8 mouse cellular contexts compared by ENCODE assay signal in the genomic region with DNA sequence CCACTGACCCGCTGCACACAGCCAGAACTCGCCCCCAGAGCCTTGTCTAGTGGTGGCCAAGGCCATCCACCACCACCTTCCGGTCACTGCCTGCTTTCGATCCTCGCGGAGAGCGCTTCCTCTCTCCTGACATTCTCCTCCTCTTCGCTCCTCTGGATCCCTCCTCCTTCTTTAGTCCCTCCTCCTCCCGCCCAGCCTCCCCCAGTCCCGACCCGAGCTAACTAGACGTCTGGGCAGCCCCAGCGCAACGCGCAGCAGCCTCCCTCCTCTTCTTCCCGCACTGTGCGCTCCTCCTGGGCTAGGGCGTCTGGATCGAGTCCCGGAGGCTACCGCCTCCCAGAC. TPM values are rescaled to one million over a fixed set of nuclear protein-coding genes. Genes with fewer than 3 reads are reported as not detected.
DNase-seq lines count a peak whose midpoint lies in the region; ATAC-seq lines count a peak whose summit lies in the region.

Egfr (plus strand) TSS at position 197 of the 342 bp plus-strand sequence.

- peak within 1 kb of the TSS; percentile 61 for H3K4me3 ChIP-seq in embryonic facial prominence, embryonic 11.5 days (ENCODE audit: low read depth, low read length)
- peak within 1 kb of the TSS; percentile 51 for H3K4me3 ChIP-seq in midbrain, embryonic 16.5 days (ENCODE audit: low read depth, low read length)

- peak; percentile 91 for ATAC-seq in embryonic facial prominence, embryonic 11.5 days (replicated peaks; ENCODE audit: insufficient number of reproducible peaks, low FRiP score, low TSS enrichment, low read depth)
- ATAC-seq in midbrain, embryonic 16.5 days: peak; percentile 88

- H3K9ac ChIP-seq in embryonic facial prominence, embryonic 11.5 days (replicated peaks; ENCODE audit: low read length): peak within 1 kb of the TSS; percentile 55
- peak within 1 kb of the TSS; percentile 60 for H3K9ac ChIP-seq in midbrain, embryonic 16.5 days (ENCODE audit: low read depth, low read length)

- peak within 1 kb of the TSS; percentile 95 for H3K4me2 ChIP-seq in embryonic facial prominence, embryonic 11.5 days (ENCODE audit: low read depth, low read length)
- H3K4me2 ChIP-seq in midbrain, embryonic 16.5 days (ENCODE audit: low read length): peak within 1 kb of the TSS; percentile 97

- H3K27me3 ChIP-seq in embryonic facial prominence, embryonic 11.5 days (ENCODE audit: control insufficient read depth, insufficient read depth, low read length): peaks cover 19% of the 10 kb centered on the region
- peaks cover 29% of the 10 kb centered on the region for H3K27me3 ChIP-seq in midbrain, embryonic 16.5 days (ENCODE audit: control insufficient read depth, insufficient read depth, low read depth, low read length)

- H3K27ac ChIP-seq in embryonic facial prominence, embryonic 11.5 days (replicated peaks; ENCODE audit: low read depth, low read length): no peak within 1 kb of the TSS
- no peak within 1 kb of the TSS for H3K27ac ChIP-seq in midbrain, embryonic 16.5 days (ENCODE audit: low read length)

- under 1% methylated on average over 21 of the region's 21 CpGs for WGBS in embryonic facial prominence, embryonic 11.5 days
- 0% methylated on average over 21 of the region's 21 CpGs for WGBS in midbrain, embryonic 16.5 days

- no peaks in the 10 kb centered on the region for H3K36me3 ChIP-seq in embryonic facial prominence, embryonic 11.5 days (replicated peaks; ENCODE audit: control insufficient read depth, insufficient read depth, low read depth, low read length)
- no peaks in the 10 kb centered on the region for H3K36me3 ChIP-seq in midbrain, embryonic 16.5 days (ENCODE audit: control insufficient read depth, insufficient read depth, low read length)

- no peaks in the 10 kb centered on the region for H3K9me3 ChIP-seq in embryonic facial prominence, embryonic 11.5 days (replicated peaks; ENCODE audit: control insufficient read depth, low read length)
- H3K9me3 ChIP-seq in midbrain, embryonic 16.5 days (replicated peaks; ENCODE audit: control insufficient read depth, low read length, poor library complexity, severe bottlenecking): no peaks in the 10 kb centered on the region

- DNase-seq in layer of hippocampus, adult 11-12 months (ENCODE audit: low spot score): peak; percentile 35
- no peak for DNase-seq in layer of hippocampus, adult 9-10 months (ENCODE audit: low spot score)
- DNase-seq in embryonic facial prominence, embryonic 11.5 days (ENCODE audit: low spot score): peak; percentile 63
- peak; percentile 77 for DNase-seq in heart, adult 9 months (ENCODE audit: low spot score in 2 of 2)
- peak; percentile 80 to 86 for DNase-seq in kidney, adult 8-10 months
- peak; percentile 58 for DNase-seq in liver
- DNase-seq in urinary bladder, postnatal 25 days (ENCODE audit: low spot score): peak; percentile 67

- peaks cover 3% of the 10 kb centered on the region; the same call in 1 of the 2 replicates for H3K4me1 ChIP-seq in embryonic facial prominence, embryonic 11.5 days (ENCODE audit: control insufficient read depth, insufficient read depth, low read length)
- H3K4me1 ChIP-seq in midbrain, embryonic 16.5 days (ENCODE audit: control insufficient read depth, insufficient read depth, low read length): peaks cover 7% of the 10 kb centered on the region; the same call in 1 of the 2 replicates

RNA-seq across cellular contexts. Expression of gene Egfr, which starts in this region (rescaled TPM):
- polyA plus RNA-seq in embryonic facial prominence, embryonic 11.5 days (2014; fragmentation: Nextera tagmentation; extraction: Ambion mirVana): 6.4 and 8.8 TPM in 2 replicates
- polyA plus RNA-seq in midbrain, embryonic 16.5 days (2015; fragmentation: Nextera tagmentation; extraction: Ambion mirVana): 4.0 and 8.3 TPM in 2 replicates
